Mouse (Mus musculus) erythroid progenitor cell, adult 5-6 weeks (primary cell): ENCODE measurements around the gene Macrod2. TPM values are rescaled to one million over a fixed set of nuclear protein-coding genes. Genes with fewer than 3 reads are reported as not detected.

ENCODE experiments used
- ATAC-seq: replicated peaks from 2 replicates; pipeline ENCODE4 v1.8.0; 2016; ENCODE audit warnings: moderate number of reproducible peaks, mild to moderate bottlenecking, moderate TSS enrichment, inconsistent platforms; ENCODE audit not compliant: poor library complexity, low FRiP score, severe bottlenecking
- total RNA-seq, 2 experiments: library from RNA; stranded (forward) in 1 of 2; stranded (reverse) in 1 of 2; fragments of 150-400 nt in 1 of 2; fragments of 186-747, 209-891 nt in 1 of 2; gene quantifications; 2 replicates each; pipeline versions ENCODE4 v1.2.3 to v1.2.4; 2015 to 2017; ENCODE audit warnings: low replicate concordance in 2 of 2

Macrod2 gene
- total RNA-seq, 2 experiments from 2014 or later = 0.45 to 2.1 TPM

- ATAC-seq = no peak
Observed at GRCm38 (mm10) chr2:140549286-140549685, 154.2 kb downstream of the Macrod2 start.

- no peak for ATAC-seq
Observed at GRCm38 (mm10) chr2:140561426-140561825, 166.3 kb downstream of the Macrod2 start.

- no peak for ATAC-seq
Observed at GRCm38 (mm10) chr2:140570874-140571273, 175.8 kb downstream of the Macrod2 start.

- ATAC-seq = no peak
Observed at GRCm38 (mm10) chr2:140592537-140593261, 197.6 kb downstream of the Macrod2 start.

GRCm38 (mm10) chr2:140596906-140597305, 201.8 kb downstream of the Macrod2 start:
- ATAC-seq = no peak

- no peak for ATAC-seq
Observed at GRCm38 (mm10) chr2:140615451-140615850, 220.3 kb downstream of the Macrod2 start.

GRCm38 (mm10) chr2:140621730-140622337, 226.7 kb downstream of the Macrod2 start:
- ATAC-seq = no peak

GRCm38 (mm10) chr2:140653481-140653880, 258.4 kb downstream of the Macrod2 start:
- no peak for ATAC-seq

GRCm38 (mm10) chr2:140653978-140654377, 258.9 kb downstream of the Macrod2 start:
- no peak for ATAC-seq

- ATAC-seq = no peak
Observed at GRCm38 (mm10) chr2:140662673-140663072, 267.6 kb downstream of the Macrod2 start.

- no peak for ATAC-seq
Observed at GRCm38 (mm10) chr2:140664381-140664780, 269.3 kb downstream of the Macrod2 start.

- ATAC-seq = no peak
Observed at GRCm38 (mm10) chr2:140666846-140667245, 271.7 kb downstream of the Macrod2 start.

- ATAC-seq = no peak
Observed at GRCm38 (mm10) chr2:140667261-140668047, 272.3 kb downstream of the Macrod2 start.

- no peak for ATAC-seq
Observed at GRCm38 (mm10) chr2:140668311-140668710, 273.2 kb downstream of the Macrod2 start.

- ATAC-seq = no peak
Observed at GRCm38 (mm10) chr2:140669081-140669480, 274.0 kb downstream of the Macrod2 start.

- ATAC-seq = no peak
Observed at GRCm38 (mm10) chr2:140669786-140670185, 274.7 kb downstream of the Macrod2 start.

GRCm38 (mm10) chr2:140670457-140670856, 275.3 kb downstream of the Macrod2 start:
- ATAC-seq = no peak

- no peak for ATAC-seq
Observed at GRCm38 (mm10) chr2:140670963-140671702, 276.0 kb downstream of the Macrod2 start, which contains the start of gene Flrt3. Flrt3 (minus strand) TSS chr2:140671469.

- no peak for ATAC-seq
Observed at GRCm38 (mm10) chr2:140673466-140673865, 278.4 kb downstream of the Macrod2 start.

- ATAC-seq = no peak
Observed at GRCm38 (mm10) chr2:140676728-140677127, 281.6 kb downstream of the Macrod2 start.
